Mouse (Mus musculus): ENCODE results near the gene Cul7.

Cul7 gene

DNA sequence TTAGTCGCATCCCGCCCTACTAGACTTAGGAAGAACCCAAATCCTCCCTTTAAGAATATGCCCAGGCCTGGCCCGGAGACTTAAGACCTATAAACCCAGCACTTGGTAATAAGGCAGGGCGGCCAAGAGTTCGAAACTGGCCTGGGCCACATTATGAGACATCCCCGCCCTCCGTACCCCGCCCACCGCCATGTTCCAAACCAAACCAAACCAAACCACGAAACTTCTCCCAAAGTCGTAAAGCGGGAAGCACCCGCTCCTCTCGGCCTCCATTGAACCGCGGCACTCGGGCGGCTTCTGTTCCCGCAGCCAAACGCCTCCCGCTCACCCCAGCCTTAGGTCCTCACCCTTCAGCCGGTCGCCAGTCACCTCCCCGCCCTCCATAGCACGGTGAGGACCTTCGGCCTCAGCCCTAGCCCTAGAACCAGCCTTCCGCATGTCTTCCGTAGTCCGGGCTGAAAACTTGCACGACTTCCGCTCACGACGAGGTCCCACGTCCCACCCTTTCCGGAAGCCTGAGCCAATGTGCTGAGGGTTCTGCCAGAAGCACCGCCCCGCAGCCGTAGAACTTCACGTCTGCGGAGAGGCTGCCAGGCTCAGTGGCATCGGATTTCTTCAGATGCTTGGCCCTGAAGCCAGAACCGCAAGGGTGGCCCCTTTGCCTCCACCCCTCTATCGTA is 23.9 kb downstream of the Cul7 start, which contains the start of gene Rrp36:
Rrp36 (minus strand) TSS at position 503 of the 680 bp plus-strand sequence.
- DNase-seq, result peak; percentile 75 to 82

- no peak for DNase-seq
These were observed 24.6 kb downstream of the Cul7 start for GRCm38 (mm10) chr17:46674530-46675283.

DNA sequence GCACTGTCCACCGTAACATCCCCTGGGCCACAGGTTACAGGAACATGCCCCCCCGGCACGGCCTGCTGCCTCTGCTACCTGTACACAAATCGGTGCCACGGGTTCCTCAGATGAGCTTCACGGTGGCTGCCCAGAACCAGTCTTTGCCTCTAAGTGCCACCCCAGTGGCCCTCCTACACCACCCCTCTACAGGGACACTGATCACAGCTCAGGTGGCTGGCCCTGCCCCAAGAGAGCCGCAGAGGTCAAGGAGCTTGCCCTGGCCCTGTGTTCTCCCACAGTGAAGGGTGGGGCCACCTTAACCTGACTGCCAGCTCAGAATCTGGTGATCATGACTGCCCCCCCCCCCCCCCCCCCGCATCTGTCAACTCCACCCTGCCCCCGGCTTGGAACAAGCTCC is 28.3 kb downstream of the Cul7 start, which contains the start of gene Mea1:
Mea1 (plus strand) TSS at position 378 of the 400 bp plus-strand sequence.
- DNase-seq, result no peak

DNA sequence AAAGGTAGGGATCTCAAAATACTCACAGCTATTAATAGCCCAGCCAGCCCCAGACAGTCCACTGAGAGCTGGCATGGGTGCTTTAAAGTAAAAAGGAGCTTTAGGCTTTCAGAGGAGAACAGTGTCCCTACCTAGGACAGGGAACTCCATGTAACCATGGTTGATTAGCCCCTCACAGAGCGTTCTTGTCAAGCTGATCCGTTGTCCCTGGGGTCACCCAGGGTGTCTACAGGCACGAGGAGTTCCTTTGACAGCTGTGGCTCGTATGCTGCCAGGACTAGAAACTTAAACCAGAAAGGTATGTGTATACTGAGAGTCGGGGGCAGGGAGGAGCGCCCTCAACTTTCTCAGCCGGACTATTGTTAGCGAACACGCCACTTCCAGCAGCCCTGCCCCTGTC is 28.8 kb downstream of the Cul7 start:
- no peak for DNase-seq

DNA sequence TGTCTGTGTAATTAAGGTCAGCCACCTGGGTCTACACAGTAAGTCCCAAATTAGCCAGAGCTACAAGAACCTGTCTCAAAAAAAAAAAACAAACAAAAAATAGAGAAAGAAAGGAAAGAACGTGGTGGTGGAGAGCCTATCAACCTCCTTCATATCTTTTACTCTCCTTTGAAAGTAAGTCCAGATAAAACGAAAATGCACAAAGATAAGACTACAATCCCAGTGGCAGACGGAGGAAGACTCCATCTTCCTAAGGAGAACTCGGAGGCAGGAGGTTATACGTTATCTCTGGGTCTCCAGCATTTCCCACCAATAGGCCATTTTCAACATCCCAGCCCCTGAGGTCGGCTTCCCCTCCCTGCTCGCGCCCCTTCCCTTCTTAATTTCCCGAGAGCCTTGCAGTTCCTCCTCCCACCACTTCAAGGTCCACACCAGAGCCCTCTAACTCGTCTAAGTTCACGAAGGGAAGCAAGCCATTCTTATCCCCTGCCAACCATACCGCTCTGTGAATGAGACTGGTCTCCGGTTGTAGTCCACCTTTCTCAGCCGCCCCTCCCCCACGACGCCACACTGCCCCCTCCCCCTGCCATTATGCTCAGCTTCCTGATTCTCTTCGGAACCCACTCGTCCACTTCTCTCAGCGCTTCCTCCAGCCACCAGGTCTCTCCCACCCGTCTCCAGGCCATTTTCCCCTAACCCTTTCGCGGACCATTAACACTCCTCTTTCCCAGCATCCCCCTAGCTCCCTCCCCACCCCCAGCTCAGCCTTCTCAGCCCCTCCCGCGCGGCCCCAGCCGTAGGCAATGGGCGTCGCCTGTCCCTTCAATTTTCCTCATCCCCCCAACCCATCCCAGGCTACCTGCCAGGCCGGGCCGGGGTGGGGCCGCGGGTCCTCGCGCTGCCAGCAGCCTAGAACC is 30.0 kb downstream of the Cul7 start:
- peak; percentile 29 to 43 for DNase-seq

GRCm38 (mm10) chr17:46680760-46681373 is 30.7 kb downstream of the Cul7 start, which contains the start of gene Klhdc3:
TSS of gene Klhdc3 (minus strand) at chr17:46680914.
- DNase-seq, result peak; percentile 96 to 97

- no peak for DNase-seq
These were observed 31.5 kb downstream of the Cul7 start for GRCm38 (mm10) chr17:46681466-46682118.

GRCm38 (mm10) chr17:46682654-46683389 is 32.7 kb downstream of the Cul7 start:
- no peak for DNase-seq

DNA sequence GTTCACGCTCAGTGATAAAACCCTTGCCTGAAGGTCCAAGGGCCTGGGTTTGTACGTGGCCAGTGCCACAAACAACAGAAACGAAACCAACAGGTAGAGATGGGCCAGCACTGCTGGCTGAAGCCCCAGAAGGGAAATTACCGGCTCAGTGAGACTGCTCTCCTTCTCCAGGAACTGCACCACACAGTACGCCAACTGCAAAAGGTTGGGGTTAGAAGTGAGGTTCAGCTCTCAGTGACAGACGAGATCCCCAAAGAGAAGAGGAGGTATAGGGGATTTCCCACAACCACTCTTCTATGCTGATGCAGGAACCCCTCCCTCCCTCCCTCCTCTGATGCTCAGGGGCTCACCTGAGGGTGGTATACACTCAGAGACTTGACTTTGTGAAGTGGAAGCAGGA is 35.8 kb downstream of the Cul7 start:
- no peak for DNase-seq

DNA sequence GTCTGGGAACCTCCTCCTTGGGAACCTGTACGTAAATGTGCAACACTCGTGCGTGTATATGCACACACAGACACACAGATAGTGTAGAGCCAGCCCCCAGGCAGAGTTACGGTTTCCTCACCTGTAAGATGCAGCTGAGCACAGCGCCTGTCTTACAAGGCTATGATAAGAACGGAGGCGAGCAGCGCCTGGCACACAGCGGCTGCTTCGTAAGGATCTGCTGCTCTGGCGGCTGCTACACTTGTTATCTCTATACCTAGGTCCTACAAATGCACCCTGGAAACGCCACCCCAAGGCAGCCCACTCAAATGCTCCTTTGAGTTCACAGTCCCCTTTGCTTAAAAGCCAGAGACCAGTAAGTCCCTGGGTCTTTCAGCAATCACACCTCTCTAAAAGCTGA is 40.5 kb downstream of the Cul7 start:
- no peak for DNase-seq

- DNase-seq, result no peak
These were observed 41.3 kb downstream of the Cul7 start for GRCm38 (mm10) chr17:46691390-46691789.

GRCm38 (mm10) chr17:46694517-46695063 is 44.5 kb downstream of the Cul7 start:
- no peak for DNase-seq

DNA sequence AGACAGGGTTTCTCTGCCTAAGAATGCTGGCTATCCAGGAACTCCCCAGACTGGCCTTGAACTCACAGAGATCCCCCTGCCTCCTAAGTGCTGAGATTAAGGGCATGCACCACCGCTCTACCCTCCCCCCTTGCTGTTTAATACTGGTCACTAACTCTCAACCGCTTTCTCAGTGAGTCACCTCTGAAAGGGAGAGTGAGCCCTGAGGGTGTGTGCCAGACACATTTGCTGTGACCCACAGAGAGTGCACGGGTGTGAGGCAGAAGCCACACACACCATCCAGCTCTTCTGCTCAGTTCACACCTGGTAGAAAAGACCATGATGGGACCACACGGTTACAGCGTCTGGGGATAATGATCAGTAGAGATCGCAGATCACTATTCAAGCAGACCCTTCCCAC is 48.4 kb downstream of the Cul7 start:
- DNase-seq, result no peak

DNA sequence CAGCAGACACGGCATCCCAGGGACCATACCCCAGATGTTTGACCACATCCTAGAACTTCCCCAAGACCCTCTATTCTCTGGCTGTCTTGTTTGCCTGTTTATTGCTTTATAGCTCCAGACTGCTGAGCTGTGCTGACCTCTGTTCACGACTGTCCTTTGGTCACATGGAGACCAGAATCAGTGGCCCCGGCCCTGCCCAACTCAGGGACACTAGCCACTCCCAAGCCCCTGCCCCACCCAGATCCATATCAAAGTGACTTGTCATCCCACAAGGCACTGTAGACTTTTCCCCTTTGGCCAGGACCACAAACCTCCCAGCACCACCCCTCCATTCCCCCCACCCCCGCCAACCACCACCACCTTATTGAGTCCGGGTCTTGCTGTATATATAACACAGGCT is 49.1 kb downstream of the Cul7 start:
- DNase-seq, result no peak

- DNase-seq, result no peak
These were observed 49.8 kb downstream of the Cul7 start for GRCm38 (mm10) chr17:46699912-46700311.

DNA sequence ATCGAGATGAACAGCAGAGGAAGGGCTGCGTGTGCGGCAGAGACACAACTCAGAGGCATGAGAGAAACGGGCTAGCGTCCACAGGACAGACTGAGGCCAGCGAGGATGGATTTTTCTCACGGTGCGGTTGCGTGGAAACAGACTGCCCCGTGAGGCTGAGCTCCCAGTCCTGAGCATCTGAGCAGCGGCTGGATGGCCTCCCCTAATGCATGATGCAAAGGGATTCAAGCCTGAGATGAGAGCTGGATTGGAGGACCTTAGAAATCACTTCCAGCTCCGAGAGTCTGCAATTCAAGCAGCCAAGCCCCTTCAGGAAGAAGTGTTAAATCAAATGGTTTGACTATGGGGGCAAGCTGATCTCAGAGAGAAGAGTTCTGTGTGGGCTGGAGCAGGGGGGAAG is 51.4 kb downstream of the Cul7 start:
- DNase-seq, result no peak

- DNase-seq, result no peak
These were observed 52.0 kb downstream of the Cul7 start for GRCm38 (mm10) chr17:46702100-46702499.

DNA sequence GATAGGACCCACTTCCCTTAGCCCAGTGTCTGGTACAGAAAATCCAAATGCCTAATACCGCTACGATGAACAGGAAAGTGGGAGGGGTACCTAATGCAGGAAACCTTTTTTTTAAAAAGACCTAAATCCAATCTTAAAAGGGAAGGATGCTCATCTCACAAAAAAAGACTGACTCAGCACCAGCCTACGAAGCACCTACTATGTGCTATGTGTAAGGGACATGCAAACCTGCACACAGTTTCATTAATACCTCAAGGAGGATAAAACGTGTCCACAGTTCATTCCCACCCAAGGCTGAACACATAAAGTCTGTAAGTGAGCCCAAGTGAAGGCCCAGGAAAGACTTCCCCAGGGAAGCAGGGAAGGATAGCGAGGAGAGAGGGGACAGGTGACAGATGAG is 52.4 kb downstream of the Cul7 start:
- DNase-seq, result no peak

- DNase-seq, result no peak
These were observed 54.1 kb downstream of the Cul7 start for GRCm38 (mm10) chr17:46703971-46704886.
